Mouse (Mus musculus): ENCODE results near the gene Ficd.

GRCm38 (mm10) chr5:113735023-113735344 is 619 bp upstream of the Ficd start:
- no peak for TF ChIP-seq POLR2A (IDR thresholded peaks at IDR 0.05; ENCODE audit: low read depth, low read length)
- TF ChIP-seq CTCF (IDR thresholded peaks at IDR 0.05; ENCODE audit: extremely low read depth, insufficient read length, insufficient replicate concordance, low read depth, low read length) = no peak

Data from small intestine, adult 2 months (tissue).